Mouse (Mus musculus): Measurements from ENCODE around the gene Lyrm1. TPM values are rescaled to one million over a fixed set of nuclear protein-coding genes. Genes with fewer than 3 reads are reported as not detected.

Lyrm1 gene
- polyA plus RNA-seq, 1 experiment from 2014 or later, result 3.0 TPM

Other genes with a start within 250 kb of the Lyrm1 start
- not detected in 2 replicates for gene Acsm4, start 205.8 kb upstream of the Lyrm1 start, polyA plus RNA-seq (2015; fragmentation: Nextera tagmentation; extraction: Ambion mirVana)
- 23.7 and 24.0 TPM in 2 replicates for gene Thumpd1, start 175.1 kb upstream of the Lyrm1 start, polyA plus RNA-seq (2015; fragmentation: Nextera tagmentation; extraction: Ambion mirVana)
- gene Acsm3, start 134.9 kb upstream of the Lyrm1 start, polyA plus RNA-seq (2015; fragmentation: Nextera tagmentation; extraction: Ambion mirVana), result 3.2 and 5.4 TPM in 2 replicates
- 10.8 and 11.6 TPM in 2 replicates for gene Rexo5, start 101.9 kb upstream of the Lyrm1 start, polyA plus RNA-seq (2015; fragmentation: Nextera tagmentation; extraction: Ambion mirVana)
- 10.4 and 10.8 TPM in 2 replicates for gene Eri2, start 101.8 kb upstream of the Lyrm1 start, polyA plus RNA-seq (2015; fragmentation: Nextera tagmentation; extraction: Ambion mirVana)
- gene Dcun1d3, start 437 bp downstream of the Lyrm1 start, polyA plus RNA-seq (2015; fragmentation: Nextera tagmentation; extraction: Ambion mirVana), result 1.6 and 2.1 TPM in 2 replicates
- gene Dnah3, start 199.4 kb downstream of the Lyrm1 start, polyA plus RNA-seq (2015; fragmentation: Nextera tagmentation; extraction: Ambion mirVana), result not detected in 2 replicates
- 2.2 and 2.4 TPM in 2 replicates for gene Tmem159, start 206.5 kb downstream of the Lyrm1 start, polyA plus RNA-seq (2015; fragmentation: Nextera tagmentation; extraction: Ambion mirVana)
- 0.13 TPM in 1 of 2 replicates, not detected in the other for gene Zp2, start 249.4 kb downstream of the Lyrm1 start, polyA plus RNA-seq (2015; fragmentation: Nextera tagmentation; extraction: Ambion mirVana)